Mouse (Mus musculus) layer of hippocampus, adult 11-12 months (tissue): ENCODE data around the gene Kcnh2.
"Not testable (repeated sequence)": the region's sequence is repeated elsewhere in the genome, so short reads cannot be mapped to it uniquely, and the experiment has no call there.

Experiments
- DNase-seq: peaks from one replicate; pipeline ENCODE4 v3.0.0; 2022; ENCODE audit warnings: low spot score

Gene Kcnh2

DNA sequence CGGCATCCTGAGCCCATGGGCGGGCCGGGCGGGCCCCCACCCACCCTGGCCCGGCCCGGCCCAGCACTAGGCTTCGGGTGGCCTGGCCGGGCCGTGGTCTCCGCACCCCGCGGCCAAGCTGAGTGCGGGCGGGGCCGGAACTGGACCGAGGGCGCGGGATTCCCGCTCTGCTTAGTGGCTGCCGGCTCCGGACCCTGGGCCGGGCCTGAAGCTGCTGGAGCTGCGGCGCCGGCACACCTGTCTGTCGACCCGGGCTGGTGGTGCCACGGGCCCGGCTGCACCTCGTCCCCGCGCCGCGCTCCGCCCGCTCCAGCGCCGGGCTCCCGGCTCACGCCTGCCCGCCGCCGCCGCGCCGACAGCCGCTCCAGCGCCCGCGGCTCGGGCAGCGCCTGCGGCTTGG is at the start of gene Kcnh2:
Kcnh2 (minus strand) TSS at position 327 of the 400 bp plus-strand sequence.
- DNase-seq: no peak

DNA sequence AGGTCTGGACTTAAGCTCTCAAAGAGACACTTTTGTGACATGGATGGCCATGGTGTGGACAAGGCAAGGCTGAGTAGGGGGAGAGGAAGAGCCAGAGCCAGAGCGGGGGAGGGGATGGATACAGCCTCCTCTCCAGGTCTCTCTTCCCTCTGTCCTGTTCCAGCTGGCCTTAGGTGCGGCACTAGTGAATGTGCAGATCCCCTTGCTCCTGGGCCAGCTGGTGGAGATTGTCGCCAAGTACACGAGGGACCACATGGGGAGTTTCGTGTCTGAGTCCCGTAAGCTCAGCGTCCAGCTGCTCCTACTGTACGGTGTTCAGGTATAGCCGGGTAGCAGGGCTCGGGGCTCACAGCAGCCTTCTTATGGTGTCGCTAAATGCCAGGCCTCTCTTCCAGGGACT is 49.0 kb upstream of the Kcnh2 start:
- no peak for DNase-seq

- no peak for DNase-seq
Observed at GRCm38 (mm10) chr5:24399686-24400085, 48.3 kb upstream of the Kcnh2 start.

GRCm38 (mm10) chr5:24396254-24396653 is 44.9 kb upstream of the Kcnh2 start:
- DNase-seq: not testable (repeated sequence)

DNA sequence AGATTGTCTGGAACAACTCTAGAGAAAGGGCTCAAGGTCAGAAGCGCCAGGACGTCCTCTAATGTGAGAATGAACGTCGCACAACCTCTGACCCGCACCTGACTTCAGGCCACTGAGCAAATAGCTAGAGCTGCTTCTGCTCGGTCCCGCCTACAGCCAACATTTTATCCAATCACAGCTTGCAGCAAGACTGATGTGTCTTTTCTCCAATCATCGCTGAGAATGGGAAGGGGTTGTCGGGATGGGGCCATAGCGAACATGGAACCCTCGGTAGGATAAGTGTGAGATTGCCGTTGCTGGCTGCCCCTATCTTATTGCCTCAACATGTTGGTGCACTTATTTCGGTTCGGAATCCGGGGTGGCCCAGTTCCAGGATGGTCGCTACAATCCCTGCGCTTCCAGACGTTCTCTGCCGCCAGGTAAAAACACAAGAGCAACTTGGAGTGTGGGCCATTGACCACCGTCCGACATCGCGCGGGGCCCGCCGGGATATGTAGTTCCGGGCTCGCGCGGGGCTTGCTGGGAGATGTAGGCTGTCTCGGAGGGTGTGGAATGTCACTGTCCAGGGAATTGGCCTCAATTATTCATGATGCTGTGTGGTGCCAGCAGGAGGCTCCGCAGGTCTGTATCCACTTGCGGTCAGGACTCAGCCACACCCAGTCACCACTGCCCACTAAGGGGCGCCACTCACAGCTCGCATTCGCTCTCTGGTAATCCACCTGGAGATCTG is 42.9 kb upstream of the Kcnh2 start:
- DNase-seq: peak; percentile 97

GRCm38 (mm10) chr5:24393392-24393997 is 42.1 kb upstream of the Kcnh2 start, which contains the start of gene Abcb8:
Abcb8 (plus strand) TSS chr5:24393663.
- peak; percentile 91 for DNase-seq

- DNase-seq: no peak
Observed at GRCm38 (mm10) chr5:24392724-24393123, 41.3 kb upstream of the Kcnh2 start.

DNA sequence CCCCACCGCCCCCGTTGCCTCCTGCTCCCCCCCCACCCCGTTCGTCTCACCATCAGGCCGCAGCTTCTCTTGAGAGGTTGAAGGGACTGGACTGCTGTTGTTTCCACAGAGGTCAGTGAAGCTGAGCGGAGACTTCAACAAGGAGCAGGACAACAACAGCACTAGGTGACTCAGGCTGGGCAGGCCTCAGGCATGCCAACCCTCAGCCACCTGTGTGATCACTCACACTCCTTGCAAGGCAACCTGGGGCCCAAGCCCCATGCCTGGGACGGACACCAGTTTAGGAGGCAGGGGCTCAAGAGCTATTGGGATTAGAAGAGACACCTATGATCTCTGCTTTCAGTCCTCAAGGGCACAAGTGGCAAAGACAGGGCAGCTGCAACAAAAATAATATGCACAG is 40.5 kb upstream of the Kcnh2 start, which contains the start of gene Atg9b:
Atg9b (minus strand) TSS at position 280 of the 400 bp plus-strand sequence.
- DNase-seq: no peak

DNA sequence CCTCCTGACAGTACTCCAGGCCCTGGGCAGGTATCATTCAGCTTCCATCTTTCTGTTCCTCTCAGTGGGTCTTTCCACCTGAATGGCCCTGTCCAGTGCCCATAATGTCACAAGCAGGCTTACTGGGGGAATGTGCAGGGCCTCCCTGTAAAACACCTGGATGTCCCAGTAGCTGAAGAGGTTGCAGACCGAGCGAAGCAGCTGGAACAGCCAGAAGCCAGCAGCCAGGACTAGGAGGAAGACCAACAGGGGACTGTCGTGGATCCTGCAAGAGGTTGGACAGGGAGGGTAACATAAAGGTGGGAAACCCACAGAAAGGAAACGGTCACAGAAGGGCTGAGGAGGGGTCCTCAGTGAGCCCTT is 38.2 kb upstream of the Kcnh2 start:
- no peak for DNase-seq

DNA sequence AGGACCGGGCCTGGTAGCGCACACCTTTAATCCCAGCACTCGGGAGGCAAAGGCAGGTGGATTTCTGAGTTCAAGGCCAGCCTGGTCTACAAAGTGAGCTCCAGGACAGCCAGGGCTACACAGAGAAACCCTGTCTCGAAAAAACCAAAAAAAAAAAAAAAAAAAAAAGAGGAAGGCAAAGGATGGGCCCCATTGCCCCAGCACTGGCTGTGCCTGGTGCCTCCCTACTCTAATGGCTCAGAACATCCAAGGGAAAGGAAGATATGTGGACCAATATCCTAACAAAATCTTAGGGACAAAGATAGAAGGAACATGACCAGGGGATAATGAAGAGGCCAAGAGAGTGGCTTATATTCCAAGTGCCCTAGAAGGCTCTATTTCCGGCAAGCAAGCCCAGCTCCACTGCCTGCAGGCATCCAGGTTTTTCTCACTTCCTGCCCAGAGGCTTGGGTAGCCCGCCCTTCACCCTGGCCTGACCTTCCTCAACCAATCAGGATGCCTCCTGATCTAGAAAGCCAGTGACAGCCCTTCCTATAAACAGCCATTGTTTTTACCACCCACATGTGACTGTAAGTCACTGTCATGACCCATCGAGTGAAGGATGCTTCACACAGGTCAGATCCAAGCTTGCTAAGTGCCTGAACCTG is 37.7 kb upstream of the Kcnh2 start:
- no peak for DNase-seq

DNA sequence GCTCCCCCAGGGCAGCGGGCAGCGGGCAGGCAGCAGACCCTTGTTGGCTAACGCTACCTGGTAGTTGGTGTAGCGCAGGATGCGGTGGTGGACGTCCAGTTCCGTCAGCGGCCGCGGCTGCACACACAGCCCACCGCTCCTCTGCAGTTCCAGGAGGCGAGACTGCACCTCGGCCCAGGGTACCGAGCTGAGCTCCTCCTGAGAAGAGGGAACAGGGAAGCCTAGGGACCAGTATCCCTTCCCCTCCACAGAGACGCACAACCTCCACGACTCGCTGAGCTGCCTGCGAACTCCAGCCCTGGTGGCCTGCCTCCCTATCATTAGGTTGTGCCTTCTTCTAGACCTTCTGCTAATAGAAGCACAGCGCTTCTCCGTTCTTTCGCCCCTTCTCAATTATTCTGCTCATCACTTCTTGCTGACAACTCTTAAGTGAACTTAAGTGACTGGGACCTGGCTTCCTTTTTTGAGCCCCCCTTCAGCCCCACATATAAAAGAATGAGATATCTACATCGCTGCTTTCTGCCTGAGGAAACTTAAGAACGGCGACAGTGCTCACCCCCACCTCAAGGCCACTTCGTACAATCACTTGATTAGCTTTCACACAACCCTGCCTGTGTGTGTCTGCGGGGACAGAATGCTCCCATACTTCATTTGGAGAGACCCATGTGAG is 37.0 kb upstream of the Kcnh2 start:
- no peak for DNase-seq

DNA sequence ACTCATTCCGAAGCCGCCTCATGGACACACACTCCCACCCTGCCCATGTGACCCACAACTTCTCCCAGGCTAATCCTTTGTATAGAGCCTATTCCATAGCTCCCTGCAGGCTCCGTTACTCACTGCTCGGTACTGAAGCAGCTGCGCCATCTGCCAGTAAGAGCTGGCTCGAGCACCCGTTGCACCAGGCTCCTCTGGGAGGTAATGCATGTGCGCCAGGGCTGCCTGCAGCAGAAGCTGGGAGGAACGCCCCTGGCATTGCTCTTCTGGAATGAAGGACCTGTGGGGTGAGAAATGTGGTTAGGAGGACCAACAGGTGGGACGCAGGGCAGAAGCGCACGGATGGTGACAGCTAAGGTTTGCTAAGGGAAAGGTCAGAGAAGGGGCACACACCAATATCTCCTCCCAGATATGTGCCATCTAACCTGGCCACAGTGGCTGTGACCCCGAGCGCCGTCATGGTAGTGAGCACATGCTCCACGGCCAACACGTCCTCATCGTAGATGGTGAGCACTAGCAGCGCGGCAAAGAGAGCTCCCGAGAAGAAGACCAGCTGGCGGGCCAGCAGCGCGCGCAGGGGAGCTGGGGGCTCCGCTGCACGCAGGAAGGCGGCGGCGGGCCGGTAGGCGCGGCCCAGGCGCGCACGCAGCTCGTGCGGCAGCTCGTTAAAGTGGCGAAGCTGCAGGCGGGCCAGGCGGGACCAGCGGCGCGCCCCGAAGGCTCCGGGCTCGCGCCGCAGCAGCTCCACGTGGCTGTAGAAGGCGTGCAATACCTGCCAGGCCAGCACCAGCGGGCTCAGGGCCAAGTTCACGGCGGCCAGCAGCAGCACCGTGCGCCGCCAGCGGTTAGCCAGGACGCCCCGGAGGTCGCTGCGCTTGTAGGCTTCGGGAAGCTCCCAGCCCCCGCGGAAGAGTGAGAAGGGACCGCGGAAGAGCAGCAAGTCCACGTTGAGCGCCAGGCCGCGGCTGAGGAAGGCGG is 36.1 kb upstream of the Kcnh2 start:
- DNase-seq: peak; percentile 70

DNA sequence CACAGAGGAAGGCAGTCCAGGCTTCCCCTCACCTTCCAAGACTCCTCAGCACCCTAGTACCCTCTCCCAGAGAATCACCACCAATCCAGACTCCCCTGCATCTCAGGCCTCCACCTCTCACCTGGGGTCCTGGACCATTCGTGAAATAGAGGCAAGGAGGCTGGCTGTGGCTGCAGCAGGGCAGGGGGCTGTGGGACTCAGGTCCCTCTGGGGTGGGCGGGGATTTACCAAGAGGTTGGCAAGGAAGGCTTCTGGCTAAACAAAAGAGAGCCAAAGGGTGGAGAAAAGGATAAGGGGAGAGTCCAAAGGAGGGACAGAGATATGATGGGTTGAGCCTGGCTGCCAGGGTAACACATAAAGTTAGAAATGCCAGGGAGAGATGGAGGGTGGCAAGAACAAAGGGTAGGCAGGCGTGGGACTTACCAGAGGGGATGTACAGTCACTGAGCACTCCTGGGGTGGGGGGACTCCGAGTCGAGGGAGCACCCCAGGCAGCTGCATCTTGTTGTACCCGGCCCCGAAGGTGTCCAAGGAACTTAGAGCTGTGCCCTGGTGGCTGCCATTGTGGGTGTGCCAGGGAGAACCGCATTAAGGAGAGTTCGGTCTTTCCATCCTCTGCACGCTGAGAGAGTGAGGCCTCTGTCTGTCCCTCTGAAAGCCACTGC is 34.6 kb upstream of the Kcnh2 start:
- DNase-seq: no peak

- no peak for DNase-seq
Observed at GRCm38 (mm10) chr5:24385374-24385773, 34.0 kb upstream of the Kcnh2 start.

GRCm38 (mm10) chr5:24384407-24384806 is 33.0 kb upstream of the Kcnh2 start:
- peak; percentile 46 for DNase-seq

GRCm38 (mm10) chr5:24383026-24383859 is 31.8 kb upstream of the Kcnh2 start:
- peak; percentile 94 for DNase-seq

GRCm38 (mm10) chr5:24381988-24382387 is 30.6 kb upstream of the Kcnh2 start:
- no peak for DNase-seq

DNA sequence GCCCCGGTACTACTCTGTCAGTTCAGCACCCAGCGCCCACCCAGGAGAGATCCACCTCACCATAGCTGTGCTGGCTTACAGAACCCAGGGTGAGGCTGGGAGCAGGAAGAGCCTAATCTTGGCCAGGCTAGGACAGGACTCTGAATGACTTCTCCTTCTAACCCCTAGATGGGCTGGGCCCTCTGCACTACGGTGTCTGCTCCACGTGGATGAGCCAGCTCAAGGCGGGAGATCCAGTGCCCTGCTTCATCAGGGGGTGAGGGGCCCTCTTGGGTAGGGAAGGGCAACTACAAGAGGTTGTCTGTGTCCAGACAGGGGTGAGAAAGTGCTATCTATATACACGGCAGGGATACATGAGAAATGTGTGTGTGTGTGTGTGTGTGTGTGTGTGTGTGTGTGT is 30.1 kb upstream of the Kcnh2 start:
- no peak for DNase-seq

- DNase-seq: no peak
Observed at GRCm38 (mm10) chr5:24380499-24380898, 29.1 kb upstream of the Kcnh2 start.

DNA sequence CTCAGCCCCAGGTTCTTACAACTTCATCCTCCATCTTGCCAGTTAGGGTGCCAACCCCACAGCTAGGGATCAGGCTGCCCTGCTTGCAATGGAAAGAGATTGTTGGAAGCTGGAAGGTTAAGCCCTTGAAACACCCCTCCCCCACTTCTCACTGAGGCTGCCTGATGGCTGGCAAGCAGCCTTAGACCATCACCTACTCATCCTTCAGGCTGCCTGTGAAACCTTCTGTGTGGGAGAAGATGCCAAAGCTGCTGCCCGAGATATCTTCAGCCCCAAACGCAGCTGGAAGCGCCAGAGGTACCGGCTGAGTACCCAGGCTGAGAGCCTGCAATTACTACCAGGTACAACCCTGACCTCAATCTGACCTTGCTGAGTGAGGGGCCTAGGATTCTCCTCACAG is 28.1 kb upstream of the Kcnh2 start:
- no peak for DNase-seq
